In the genomic region with DNA sequence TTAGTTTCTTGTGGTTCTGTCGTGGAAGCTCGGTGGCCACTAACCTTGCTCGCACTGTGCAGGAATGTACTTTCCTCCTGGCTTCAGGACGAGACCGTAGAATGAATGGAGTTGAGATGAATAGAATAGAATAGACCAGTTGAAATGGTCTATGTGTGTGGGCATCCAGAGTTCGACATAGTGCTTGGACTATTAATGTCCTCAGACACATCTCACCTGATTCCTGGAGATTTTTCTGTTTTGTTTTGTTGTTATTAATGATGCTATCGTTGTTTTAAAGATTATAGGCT, we compare ENCODE assay signal across 9 mouse cellular contexts. TPM values are rescaled to one million over a fixed set of nuclear protein-coding genes. Genes with fewer than 3 reads are reported as not detected.
A peak's percentile ranks its signal among the peaks of the same experiment; 100 is the strongest.
DNase-seq lines count a peak whose midpoint lies in the region; ATAC-seq and TF ChIP-seq lines count a peak whose summit lies in the region.
"Had no signal": no experiment of that assay in that cellular context is flagged by ENCODE, and none has a peak within 500 bp of the region (broad histone marks: within the 10 kb centered on the region; RNA-seq: fewer than 3 reads in every experiment).

No protein-coding gene starts in this region.

- ATAC-seq in heart, embryonic 14.5 days (ENCODE audit: insufficient number of reproducible peaks, insufficient read depth, low FRiP score, low read depth) = no peak
- peak; percentile 26; the same call in 1 of the 2 replicates for ATAC-seq in forebrain, embryonic 15.5 days (replicated peaks)

- H3K4me3 ChIP-seq in heart, embryonic 14.5 days (ENCODE audit: control insufficient read depth in 1 of 2, insufficient read depth in 1 of 2, low read depth in 1 of 2, low read length in 2 of 2) = peak overlapping the region; percentile 64 to 98
- peak overlapping the region; percentile 94 to 95 for H3K4me3 ChIP-seq in ES-E14 (ENCODE audit: insufficient read depth in 1 of 2, low read depth in 1 of 2, low read length in 2 of 2, poor library complexity in 1 of 2, severe bottlenecking in 1 of 2)
- peak overlapping the region; percentile 93 for H3K4me3 ChIP-seq in forebrain, embryonic 15.5 days
- peak overlapping the region; percentile 79 for H3K4me3 ChIP-seq in macrophage (ENCODE audit: inconsistent target)

- in situ Hi-C loops in ES-E14 (cut with MboI; ENCODE audit: low sequenced_read_pairs in 2 of 2, unreplicated experiment in 2 of 2) = no loop called here

- intact Hi-C loops in heart, postnatal 14 days (cut with DNase I) = no loop called here
- intact Hi-C loops in gastrocnemius, postnatal 14 days (cut with DNase I; ENCODE audit: low total_unique reads) = no loop called here

- peak overlapping the region; percentile 83 for H3K4me2 ChIP-seq in heart, embryonic 14.5 days (ENCODE audit: low read length)
- peak overlapping the region; percentile 61 for H3K4me2 ChIP-seq in forebrain, embryonic 15.5 days (replicated peaks)

- H3K4me1 ChIP-seq in heart, embryonic 14.5 days (ENCODE audit: control insufficient read depth in 2 of 2, insufficient read depth in 2 of 2, low read length in 2 of 2) = peaks cover 2 to 14% of the 10 kb centered on the region in 2 experiments; a peak in 3 of 4 replicates
- peaks cover 4 to 7% of the 10 kb centered on the region in 2 experiments; a peak in 2 of 4 replicates for H3K4me1 ChIP-seq in ES-E14 (ENCODE audit: control insufficient read depth in 2 of 2, insufficient read depth in 2 of 2, low read length in 2 of 2, poor library complexity in 1 of 2)
- peaks cover 22% of the 10 kb centered on the region for H3K4me1 ChIP-seq in forebrain, embryonic 15.5 days

- H3K9me3 ChIP-seq in heart, embryonic 14.5 days (ENCODE audit: control insufficient read depth, low read length) = no peaks in the 10 kb centered on the region
- no peaks in the 10 kb centered on the region for H3K9me3 ChIP-seq in ES-E14 (ENCODE audit: control insufficient read depth, insufficient read depth, low read depth, low read length)
- no peaks in the 10 kb centered on the region for H3K9me3 ChIP-seq in forebrain, embryonic 15.5 days

- H3K9ac ChIP-seq in heart, embryonic 14.5 days (ENCODE audit: low read length) = peak overlapping the region; percentile 87
- peak overlapping the region; percentile 98 for H3K9ac ChIP-seq in ES-E14 (ENCODE audit: insufficient read depth, low read depth, low read length, poor library complexity, severe bottlenecking)
- H3K9ac ChIP-seq in forebrain, embryonic 15.5 days (replicated peaks) = peak overlapping the region; percentile 80

- 8% methylated on average over 7 of the region's 7 CpGs for WGBS in heart, embryonic 14.5 days
- WGBS in forebrain, embryonic 15.5 days = 8% methylated on average over 7 of the region's 7 CpGs
- WGBS in macrophage (ENCODE audit: missing documents) = 8% methylated on average over 7 of the region's 7 CpGs

- no peak for DNase-seq in heart, postnatal 14 days
- DNase-seq in ES-E14 (ENCODE audit: low read depth, low spot score) = no peak
- DNase-seq in ovary, adult 18-20 months (ENCODE audit: low spot score) = no peak
- no peak for DNase-seq in gastrocnemius, postnatal 14 days
- no peak for DNase-seq in right cerebral cortex, postnatal 36 days (ENCODE audit: low spot score in 2 of 2)
- DNase-seq: kidney, postnatal 36 days had no signal

- H3K27ac ChIP-seq in heart, embryonic 14.5 days (replicated peaks in 1 of 2; ENCODE audit: control insufficient read depth in 1 of 2, insufficient read depth in 1 of 2, low read depth in 2 of 2, low read length in 2 of 2) = peak overlapping the region in 1 of 2 experiments; percentile 92; a peak in 1 of 4 replicates
- H3K27ac ChIP-seq in ES-E14 (ENCODE audit: insufficient read depth, low read depth, low read length, poor library complexity, severe bottlenecking) = no peak overlapping the region
- no peak overlapping the region for H3K27ac ChIP-seq in forebrain, embryonic 15.5 days (replicated peaks)
- 0 out of 2 replicates have a peak overlapping the region, but pooled peaks have one; percentile 12 for H3K27ac ChIP-seq in macrophage

- peaks cover 14% of the 10 kb centered on the region; the same call in 1 of the 2 replicates for H3K36me3 ChIP-seq in heart, embryonic 14.5 days (ENCODE audit: control insufficient read depth, insufficient read depth, low read length)
- H3K36me3 ChIP-seq in ES-E14 (ENCODE audit: control insufficient read depth, insufficient read depth, low read length, poor library complexity, severe bottlenecking) = peaks cover 3% of the 10 kb centered on the region; the same call in 1 of the 2 replicates
- no peaks in the 10 kb centered on the region for H3K36me3 ChIP-seq in forebrain, embryonic 15.5 days
- H3K36me3 ChIP-seq in macrophage (ENCODE audit: inconsistent target) = no peaks in the 10 kb centered on the region

- no peaks in the 10 kb centered on the region for H3K27me3 ChIP-seq in heart, embryonic 14.5 days (ENCODE audit: control insufficient read depth, insufficient read depth, low read length)
- no peaks in the 10 kb centered on the region for H3K27me3 ChIP-seq in forebrain, embryonic 15.5 days

- H3K79me2 ChIP-seq in macrophage (ENCODE audit: inconsistent target) = peaks cover 55% of the 10 kb centered on the region

TF ChIP-seq in ES-E14, 5 proteins besides CTCF, POLR2A, EP300 and RAD21:
- TF ChIP-seq CHD2 (IDR thresholded peaks at IDR 0.05; ENCODE audit: low read depth, low read length) = no peak
- no peak for TF ChIP-seq ZC3H11A (IDR thresholded peaks at IDR 0.05; ENCODE audit: borderline replicate concordance, low read depth, low read length)
- TF ChIP-seq ZNF384 (IDR thresholded peaks at IDR 0.05; ENCODE audit: low read depth, low read length) = no peak
- no peak for TF ChIP-seq HCFC1 (IDR thresholded peaks at IDR 0.05; ENCODE audit: borderline replicate concordance, insufficient read depth, low read length)
- TF ChIP-seq MAFK (IDR thresholded peaks at IDR 0.05; ENCODE audit: insufficient read depth, low read depth, low read length) = no peak

RNA-seq across cellular contexts. Expression of a gene that starts 0.8 kb away (rescaled TPM):
- polyA plus RNA-seq in heart, embryonic 14.5 days (2014; fragmentation: Nextera tagmentation; extraction: Ambion mirVana) = 17.1 and 20.1 TPM in 2 replicates
- 10 to 100 TPM; 16.0 to 19.4 TPM for total RNA-seq in heart, postnatal 14 days (2021)
- total RNA-seq in ES-E14 (2012; rRNA removed) = 24.8 and 30.0 TPM in 2 replicates
- 28.4 and 30.3 TPM in 2 replicates for polyA plus RNA-seq in forebrain, embryonic 15.5 days (2015; fragmentation: Nextera tagmentation; extraction: Ambion mirVana)
- 100 to 1,000 TPM in 25 of 26 experiments, 10 to 100 TPM in 1; 87.8 to 675 (median 157) TPM for total RNA-seq in macrophage (2018; cell fraction: chromatin; rRNA removed)
- 10 to 100 TPM; 13.9 to 46.8 (median 17.8) TPM for total RNA-seq in macrophage (2018; cell fraction: cytosol; rRNA removed)
- 100 to 1,000 TPM in 10 of 26 experiments, 10 to 100 TPM in 16; 46.5 to 295 (median 87.3) TPM for total RNA-seq in macrophage (2018; cell fraction: nucleus; rRNA removed)
- polyA plus RNA-seq in macrophage (2018) = 22.8 to 33.0 TPM (median 24.7 TPM) in 3 replicates
- total RNA-seq in gastrocnemius, postnatal 14 days (2021) = 10 to 100 TPM; 12.6 to 14.2 TPM

RNA-seq across cellular contexts. Expression of a gene that starts 26.9 kb away (rescaled TPM):
- polyA plus RNA-seq in heart, embryonic 14.5 days (2014; fragmentation: Nextera tagmentation; extraction: Ambion mirVana) = 2.9 and 3.5 TPM in 2 replicates
- 1 to 10 TPM; 1.7 to 3.8 TPM for total RNA-seq in heart, postnatal 14 days (2021)
- 5.9 and 6.2 TPM in 2 replicates for total RNA-seq in ES-E14 (2012; rRNA removed)
- polyA plus RNA-seq in forebrain, embryonic 15.5 days (2015; fragmentation: Nextera tagmentation; extraction: Ambion mirVana) = 3.2 and 4.1 TPM in 2 replicates
- 100 to 1,000 TPM in 1 of 26 experiments, 10 to 100 TPM in 25; 20.7 to 107 (median 32.5) TPM for total RNA-seq in macrophage (2018; cell fraction: chromatin; rRNA removed)
- total RNA-seq in macrophage (2018; cell fraction: cytosol; rRNA removed) = 1 to 10 TPM in 11 of 26 experiments, under 1 TPM in 15; 0.11 to 2.4 (median 0.75) TPM
- total RNA-seq in macrophage (2018; cell fraction: nucleus; rRNA removed) = 10 to 100 TPM in 25 of 26 experiments, 1 to 10 TPM in 1; 9.1 to 69.7 (median 24.4) TPM
- polyA plus RNA-seq in macrophage (2018) = 0.38 to 0.91 TPM (median 0.49 TPM) in 3 replicates
- 1 to 10 TPM; 3.6 TPM for total RNA-seq in gastrocnemius, postnatal 14 days (2021)

RNA-seq across cellular contexts. Expression of a gene that starts 51.4 kb away (rescaled TPM):
- 9.9 and 12.0 TPM in 2 replicates for polyA plus RNA-seq in heart, embryonic 14.5 days (2014; fragmentation: Nextera tagmentation; extraction: Ambion mirVana)
- total RNA-seq in heart, postnatal 14 days (2021) = 10 to 100 TPM in 1 of 2 experiments, 1 to 10 TPM in 1; 9.6 to 10.9 TPM
- 12.9 and 14.9 TPM in 2 replicates for total RNA-seq in ES-E14 (2012; rRNA removed)
- polyA plus RNA-seq in forebrain, embryonic 15.5 days (2015; fragmentation: Nextera tagmentation; extraction: Ambion mirVana) = 22.5 and 23.0 TPM in 2 replicates
- total RNA-seq in macrophage (2018; cell fraction: chromatin; rRNA removed) = 100 to 1,000 TPM in 8 of 26 experiments, 10 to 100 TPM in 18; 26.8 to 147 (median 82.1) TPM
- total RNA-seq in macrophage (2018; cell fraction: cytosol; rRNA removed) = 10 to 100 TPM in 4 of 26 experiments, 1 to 10 TPM in 22; 4.7 to 13.5 (median 8.0) TPM
- 10 to 100 TPM; 13.0 to 92.4 (median 40.0) TPM for total RNA-seq in macrophage (2018; cell fraction: nucleus; rRNA removed)
- polyA plus RNA-seq in macrophage (2018) = 7.6 to 13.0 TPM (median 8.2 TPM) in 3 replicates
- total RNA-seq in gastrocnemius, postnatal 14 days (2021) = 1 to 10 TPM; 5.6 to 7.4 TPM

RNA-seq across cellular contexts. Expression of a gene that starts 52.0 kb away (rescaled TPM):
- 9.2 and 10.0 TPM in 2 replicates for polyA plus RNA-seq in heart, embryonic 14.5 days (2014; fragmentation: Nextera tagmentation; extraction: Ambion mirVana)
- total RNA-seq in heart, postnatal 14 days (2021) = 1 to 10 TPM; 4.2 to 5.1 TPM
- total RNA-seq in ES-E14 (2012; rRNA removed) = 21.9 and 25.0 TPM in 2 replicates
- 15.9 and 16.9 TPM in 2 replicates for polyA plus RNA-seq in forebrain, embryonic 15.5 days (2015; fragmentation: Nextera tagmentation; extraction: Ambion mirVana)
- 10 to 100 TPM in 16 of 26 experiments, 1 to 10 TPM in 9, under 1 TPM in 1; 0.97 to 27.9 (median 12.0) TPM for total RNA-seq in macrophage (2018; cell fraction: chromatin; rRNA removed)
- 1 to 10 TPM; 1.3 to 6.9 (median 4.5) TPM for total RNA-seq in macrophage (2018; cell fraction: cytosol; rRNA removed)
- 10 to 100 TPM in 8 of 26 experiments, 1 to 10 TPM in 18; 2.6 to 19.2 (median 7.4) TPM for total RNA-seq in macrophage (2018; cell fraction: nucleus; rRNA removed)
- 4.5 to 7.5 TPM (median 5.3 TPM) in 3 replicates for polyA plus RNA-seq in macrophage (2018)
- total RNA-seq in gastrocnemius, postnatal 14 days (2021) = 1 to 10 TPM; 4.8 to 5.8 TPM
